Comparison of ENCODE assay signal across 11 mouse cellular contexts in the genomic region with DNA sequence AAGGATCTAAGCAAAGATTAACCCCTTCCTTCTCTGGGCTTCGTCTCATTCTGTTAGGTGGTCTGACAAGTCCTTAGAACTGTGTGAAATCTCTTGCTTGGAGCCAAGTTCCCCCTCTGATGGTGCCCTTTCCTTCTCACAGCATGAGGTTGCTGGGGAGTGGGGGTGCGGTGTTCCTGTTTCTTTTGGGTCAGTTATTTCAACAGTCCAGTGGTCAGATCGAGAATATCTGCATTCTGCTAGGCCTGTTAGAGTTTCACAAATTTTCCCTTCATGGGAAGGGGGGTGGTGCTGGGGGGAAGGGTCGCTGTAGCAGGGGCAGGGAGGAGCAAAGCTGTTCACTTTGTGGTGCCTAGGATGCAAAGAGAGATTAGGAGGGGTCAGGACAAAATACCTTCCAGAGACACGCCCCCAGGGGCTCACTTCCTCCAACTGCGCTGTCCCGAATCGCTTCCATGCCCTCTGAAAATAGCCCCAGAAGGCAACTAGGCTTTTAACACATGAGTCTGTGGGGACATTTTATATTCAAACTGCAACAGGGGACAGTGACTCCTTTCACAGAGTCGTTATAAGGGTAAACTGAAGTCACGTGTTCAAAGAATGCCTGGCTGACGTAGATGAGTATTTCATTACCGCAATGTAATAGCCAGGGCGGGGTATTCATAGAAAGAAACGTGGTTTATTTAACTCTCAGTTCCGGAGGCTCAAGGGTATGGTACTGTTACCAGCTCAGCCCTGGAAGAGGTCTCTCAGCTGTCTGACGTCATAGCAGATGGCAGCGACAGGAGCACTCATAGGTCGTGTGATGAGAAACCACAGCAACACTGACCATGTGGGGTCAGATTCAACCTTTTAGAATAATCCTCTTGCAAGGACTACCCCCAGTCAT.
DNase-seq lines count a peak whose midpoint lies in the region; ATAC-seq lines count a peak whose summit lies in the region.
"Had no signal": no experiment of that assay in that cellular context is flagged by ENCODE, and none has a peak within 500 bp of the region (broad histone marks: within the 10 kb centered on the region; RNA-seq: fewer than 3 reads in every experiment).

No protein-coding gene starts in this region.

- H3K9me3 ChIP-seq in hindbrain, embryonic 12.5 days (replicated peaks), result no peaks in the 10 kb centered on the region

- WGBS in hindbrain, embryonic 12.5 days, result 17% methylated on average over 18 of the region's 18 CpGs

- H3K4me2 ChIP-seq in hindbrain, embryonic 12.5 days (replicated peaks), result peak overlapping the region; percentile 33

- H3K9ac ChIP-seq in hindbrain, embryonic 12.5 days, result no peak overlapping the region

- H3K27me3 ChIP-seq in hindbrain, embryonic 12.5 days, result no peaks in the 10 kb centered on the region

- no peak overlapping the region for H3K4me3 ChIP-seq in hindbrain, embryonic 12.5 days

- peak; percentile 61 for ATAC-seq in hindbrain, embryonic 12.5 days (ENCODE audit: low FRiP score)
- ATAC-seq in megakaryocyte, adult 5-6 weeks (ENCODE audit: poor library complexity, severe bottlenecking), result peak; percentile 84
- no peak for ATAC-seq in erythroid progenitor cell, adult 5-6 weeks (replicated peaks; ENCODE audit: low FRiP score, poor library complexity, severe bottlenecking)

- H3K4me1 ChIP-seq in hindbrain, embryonic 12.5 days, result 0 out of 2 replicates have a peak, but pooled peaks cover 2% of the 10 kb centered on the region

- no peaks in the 10 kb centered on the region for H3K36me3 ChIP-seq in hindbrain, embryonic 12.5 days

- DNase-seq in 416B (ENCODE audit: low read depth) (peak; percentile 45), MN1 (ENCODE audit: low spot score) (peak; percentile 60), adipocyte (ENCODE audit: low spot score) (no peak)
- no peak for DNase-seq in left cerebral cortex, adult 11 months (ENCODE audit: low spot score)
- DNase-seq in kidney, postnatal 10 days, result no peak
- DNase-seq: adrenal gland, adult 2 months; kidney, adult 8-10 months; thymus, adult 2 months had no signal

- H3K27ac ChIP-seq in hindbrain, embryonic 12.5 days, result peak overlapping the region; percentile 44; the same call in 1 of the 2 replicates

Comparison
In these comparisons a context has a peak if more than half of its experiments do, and no peak if none do; other contexts are left out.
1. DNase-seq: peak in 416B (single experiment) and MN1 (single experiment); none in adipocyte (single experiment), left cerebral cortex, adult 11 months (single experiment) and kidney, postnatal 10 days (single experiment).